Mouse (Mus musculus) MEL (cell line): ENCODE results near the gene Ipo7. TPM values are rescaled to one million over a fixed set of nuclear protein-coding genes. Genes with fewer than 3 reads are reported as not detected.
"Not testable (repeated sequence)": the region's sequence is repeated elsewhere in the genome, so short reads cannot be mapped to it uniquely, and the experiment has no call there.

Experiments used
- DNase-seq: peaks from one replicate; pipeline ENCODE4 v3.0.0; 2011; ENCODE audit warnings: low read depth, low spot score
- H3K27ac ChIP-seq: 2 replicates; pipeline ENCODE4 v1.5.1; 2012; ENCODE audit warnings: low read depth, mild to moderate bottlenecking, control low read depth, low read length, moderate library complexity; ENCODE audit not compliant: control insufficient read depth
- H3K27me3 ChIP-seq, 2 experiments: fragments of 150-350 bp in 1 of 2; sonication (generic) in 1 of 2; 2 replicates each; pipeline ENCODE4 v1.6.1; 2012; ENCODE audit warnings: low read length in 2 of 2, mild to moderate bottlenecking in 2 of 2, improper control_type of control experiment in 1 of 2, moderate library complexity in 1 of 2; ENCODE audit not compliant: insufficient read depth in 2 of 2, control insufficient read depth in 1 of 2
- H3K36me3 ChIP-seq, 2 experiments: 2 replicates each; pipeline ENCODE4 v1.6.1; 2012 to 2014; ENCODE audit warnings: low read length in 2 of 2, improper control_type of control experiment in 1 of 2, inconsistent platforms in 1 of 2, mild to moderate bottlenecking in 1 of 2; ENCODE audit not compliant: insufficient read depth in 2 of 2, control insufficient read depth in 1 of 2
- H3K4me1 ChIP-seq, 2 experiments: fragments of 150-350 bp in 1 of 2; sonication (generic) in 1 of 2; 2 replicates each; pipeline ENCODE4 v1.6.1; 2012; ENCODE audit warnings: low read length in 2 of 2, improper control_type of control experiment in 1 of 2, mild to moderate bottlenecking in 1 of 2; ENCODE audit not compliant: insufficient read depth in 2 of 2, control insufficient read depth in 1 of 2
- H3K4me3 ChIP-seq, 2 experiments: fragments of 150-350 bp in 1 of 2; sonication (generic) in 1 of 2; 2 replicates each; pipeline ENCODE4 v1.5.1; 2012; ENCODE audit warnings: low read depth in 2 of 2, low read length in 2 of 2, mild to moderate bottlenecking in 2 of 2, moderate library complexity in 2 of 2, control low read depth in 1 of 2, improper control_type of control experiment in 1 of 2; ENCODE audit not compliant: control insufficient read depth in 1 of 2, insufficient read depth in 1 of 2
- H3K79me2 ChIP-seq: 2 replicates; pipeline ENCODE4 v1.6.1; 2012; ENCODE audit warnings: mild to moderate bottlenecking, low read length, moderate library complexity; ENCODE audit not compliant: control insufficient read depth, poor library complexity, insufficient read depth
- H3K9ac ChIP-seq: 2 replicates; pipeline ENCODE4 v1.6.1; 2012; ENCODE audit warnings: low read depth, mild to moderate bottlenecking, control low read depth, low read length, moderate library complexity; ENCODE audit not compliant: control insufficient read depth, poor library complexity, severe bottlenecking
- H3K9me3 ChIP-seq: fragments of 150-350 bp; sonication (generic); replicated peaks from 2 replicates; pipeline ENCODE4 v1.6.1; 2012; ENCODE audit warnings: mild to moderate bottlenecking, low read length, improper control_type of control experiment, moderate library complexity; ENCODE audit not compliant: insufficient read depth
- BHLHE40 ChIP-seq: IDR thresholded peaks from 2 replicates; pipeline ENCODE4 v1.6.1; 2012; ENCODE audit warnings: low read depth, mild to moderate bottlenecking, inconsistent platforms, low read length, improper control_type of control experiment, borderline replicate concordance
- CHD1 ChIP-seq: IDR thresholded peaks from 2 replicates; pipeline ENCODE4 v1.6.1; 2012; ENCODE audit warnings: low read depth, mild to moderate bottlenecking, inconsistent platforms, low read length, improper control_type of control experiment
- CHD2 ChIP-seq: IDR thresholded peaks from 2 replicates; pipeline ENCODE4 v1.6.1; 2011; ENCODE audit warnings: low read length, improper control_type of control experiment
- CTCF ChIP-seq, 3 experiments: IDR thresholded peaks in 2 of 3; conservative IDR thresholded peaks in 1 of 3; 2 replicates each; pipeline ENCODE4 v1.5.1; 2011 to 2012; ENCODE audit warnings: low read length in 3 of 3, low read depth in 2 of 3, mild to moderate bottlenecking in 2 of 3, improper control_type of control experiment in 1 of 3, inconsistent platforms in 1 of 3, mixed read lengths in 1 of 3, moderate library complexity in 1 of 3; ENCODE audit not compliant: control insufficient read depth in 1 of 3, insufficient read depth in 1 of 3, poor library complexity in 1 of 3, severe bottlenecking in 1 of 3
- E2F4 ChIP-seq: IDR thresholded peaks from 2 replicates; pipeline ENCODE4 v1.6.1; 2011; ENCODE audit warnings: low read depth, low read length, improper control_type of control experiment, borderline replicate concordance
- ELF1 ChIP-seq: IDR thresholded peaks from 2 replicates; pipeline ENCODE4 v1.6.1; 2014; ENCODE audit warnings: low read depth, mild to moderate bottlenecking, inconsistent platforms, low read length, improper control_type of control experiment, moderate library complexity
- EP300 ChIP-seq, 2 experiments: IDR thresholded peaks; 2 replicates each; pipeline ENCODE4 v1.6.1; 2011; ENCODE audit warnings: improper control_type of control experiment in 2 of 2, low read length in 2 of 2, low read depth in 1 of 2, mild to moderate bottlenecking in 1 of 2
- ETS1 ChIP-seq: IDR thresholded peaks from 2 replicates; pipeline ENCODE4 v1.6.1; 2012; ENCODE audit warnings: low read depth, mild to moderate bottlenecking, inconsistent platforms, low read length, improper control_type of control experiment, moderate library complexity
- GATA1 ChIP-seq: IDR thresholded peaks from 2 replicates; pipeline ENCODE4 v1.6.1; 2011; ENCODE audit warnings: low read depth, low read length, improper control_type of control experiment
- JUND ChIP-seq: IDR thresholded peaks from 2 replicates; pipeline ENCODE4 v1.6.1; 2011; ENCODE audit warnings: low read depth, mild to moderate bottlenecking, improper control_type of control experiment, low read length
- KAT2A ChIP-seq: conservative IDR thresholded peaks from 2 replicates; pipeline ENCODE4 v1.6.1; 2012; ENCODE audit warnings: low read depth, low read length, improper control_type of control experiment, inconsistent platforms
- MAFK ChIP-seq: IDR thresholded peaks from 2 replicates; pipeline ENCODE4 v1.6.1; 2011; ENCODE audit warnings: low read depth, mild to moderate bottlenecking, low read length, improper control_type of control experiment, borderline replicate concordance
- MEF2A ChIP-seq: IDR thresholded peaks from 2 replicates; pipeline ENCODE4 v1.6.1; 2014; ENCODE audit warnings: low read depth, mild to moderate bottlenecking, inconsistent platforms, low read length, improper control_type of control experiment; ENCODE audit not compliant: poor library complexity, insufficient replicate concordance, severe bottlenecking; ENCODE audit errors: extremely low read depth
- MXI1 ChIP-seq: IDR thresholded peaks from 2 replicates; pipeline ENCODE4 v1.6.1; 2011; ENCODE audit warnings: mild to moderate bottlenecking, low read depth, low read length, improper control_type of control experiment
- MYB ChIP-seq: IDR thresholded peaks from 2 replicates; pipeline ENCODE4 v1.6.1; 2011; ENCODE audit warnings: mild to moderate bottlenecking, low read depth, low read length, improper control_type of control experiment
- POLR2AphosphoS2 ChIP-seq: IDR thresholded peaks from 2 replicates; pipeline ENCODE4 v1.6.1; 2011; ENCODE audit warnings: low read length, improper control_type of control experiment
- POLR2AphosphoS5 ChIP-seq: IDR thresholded peaks from 2 replicates; pipeline ENCODE4 v1.6.1; 2012; ENCODE audit warnings: low read depth, borderline replicate concordance, mild to moderate bottlenecking, inconsistent platforms, low read length, moderate library complexity, mixed read lengths
- SIN3A ChIP-seq: IDR thresholded peaks from 2 replicates; pipeline ENCODE4 v1.6.1; 2012; ENCODE audit warnings: low read length, improper control_type of control experiment, inconsistent platforms
- TAL1 ChIP-seq: IDR thresholded peaks from 2 replicates; pipeline ENCODE4 v1.6.1; 2012; ENCODE audit warnings: mild to moderate bottlenecking, inconsistent platforms, low read length, moderate library complexity, mixed read lengths
- TBP ChIP-seq: IDR thresholded peaks from 2 replicates; pipeline ENCODE4 v1.8.0; 2011; ENCODE audit warnings: low read depth, low read length, improper control_type of control experiment
- TCF12 ChIP-seq: IDR thresholded peaks from 2 replicates; pipeline ENCODE4 v1.6.1; 2014; ENCODE audit warnings: low read depth, mild to moderate bottlenecking, inconsistent platforms, low read length, improper control_type of control experiment, moderate library complexity
- UBTF ChIP-seq: IDR thresholded peaks from 2 replicates; pipeline ENCODE4 v1.6.1; 2012; ENCODE audit warnings: low read depth, mild to moderate bottlenecking, inconsistent platforms, low read length, improper control_type of control experiment, moderate library complexity, borderline replicate concordance; ENCODE audit not compliant: insufficient read depth
- USF1 ChIP-seq: IDR thresholded peaks from 2 replicates; pipeline ENCODE4 v1.6.1; 2014; ENCODE audit warnings: low read depth, mild to moderate bottlenecking, inconsistent platforms, low read length, improper control_type of control experiment, moderate library complexity
- USF2 ChIP-seq, 2 experiments: IDR thresholded peaks; 2 replicates each; pipeline ENCODE4 v1.6.1; 2011 to 2012; ENCODE audit warnings: improper control_type of control experiment in 2 of 2, low read length in 2 of 2, borderline replicate concordance in 1 of 2, inconsistent platforms in 1 of 2, low read depth in 1 of 2, mild to moderate bottlenecking in 1 of 2; ENCODE audit not compliant: insufficient read depth in 1 of 2
- ZKSCAN1 ChIP-seq: IDR thresholded peaks from 2 replicates; pipeline ENCODE4 v1.6.1; 2012; ENCODE audit warnings: low read depth, mild to moderate bottlenecking, inconsistent platforms, low read length, improper control_type of control experiment, moderate library complexity
- ZMIZ1 ChIP-seq: IDR thresholded peaks from 2 replicates; pipeline ENCODE4 v1.6.1; 2012; ENCODE audit warnings: low read depth, mild to moderate bottlenecking, inconsistent platforms, low read length, improper control_type of control experiment, moderate library complexity
- ZNF384 ChIP-seq: IDR thresholded peaks from 2 replicates; pipeline ENCODE4 v1.6.1; 2012; ENCODE audit warnings: low read depth, mild to moderate bottlenecking, inconsistent platforms, low read length, improper control_type of control experiment
- polyA plus RNA-seq, 2 experiments: library from polyadenylated mRNA; stranded (reverse) in 1 of 2; unstranded in 1 of 2; fragments of >175 nt in 1 of 2; fragments of >200 nt in 1 of 2; gene quantifications; 2 replicates each; pipeline versions ENCODE4 v1.2.1 to v1.2.4; 2012; ENCODE audit warnings: low replicate concordance in 2 of 2, low read depth in 1 of 2; ENCODE audit not compliant: insufficient read length in 2 of 2, insufficient read depth in 1 of 2, missing spikeins in 1 of 2
- total RNA-seq: library from RNA; depleted of rRNA; stranded (reverse); fragments of 300-350 nt; gene quantifications from 2 replicates; pipeline ENCODE4 v1.2.3, GENCODE M21; 2012

Ipo7 gene
- total and polyA plus RNA-seq, 3 experiments, result 111 to 172 (median 145) TPM

GRCm38 (mm10) chr7:110030342-110030741 is 12.3 kb downstream of the Ipo7 start (continued):
- TF ChIP-seq USF2 (IDR thresholded peaks at IDR 0.05; ENCODE audit: borderline replicate concordance in 1 of 2, insufficient read depth in 1 of 2, low read depth in 1 of 2, low read length in 2 of 2) (no peak), ZMIZ1 (no peak), E2F4 (no peak), CHD1 (no peak), BHLHE40 (no peak), JUND (no peak), UBTF (no peak), USF1 (no peak), GATA1 (0 out of 2 replicates have a peak, but pooled peaks have one; percentile 3), POLR2AphosphoS5 (no peak), TAL1 (no peak), MEF2A (no peak), ZKSCAN1 (no peak), CHD2 (no peak)

GRCm38 (mm10) chr7:110057723-110058122 is 39.6 kb downstream of the Ipo7 start:
- H3K9me3 ChIP-seq, DNase-seq: not testable (repeated sequence)
- peak; percentile 66 for TF ChIP-seq ZNF384
- TF ChIP-seq, all 39 proteins: peak for 1; not testable (repeated sequence) for 38
- H3K27me3 ChIP-seq, H3K4me3 ChIP-seq, H3K4me1 ChIP-seq, H3K9ac ChIP-seq, H3K27ac ChIP-seq: not testable (repeated sequence)
- H3K79me2 ChIP-seq, result peaks cover 11% of the 10 kb centered on the region
- peaks cover 19 to 35% of the 10 kb centered on the region in 2 experiments for H3K36me3 ChIP-seq

GRCm38 (mm10) chr7:110059092-110059785 is 41.2 kb downstream of the Ipo7 start:
- H3K36me3 ChIP-seq, result peaks cover 20 to 27% of the 10 kb centered on the region in 2 experiments
- peak overlapping the region in 1 of 2 experiments; percentile 13; a peak in 1 of 4 replicates for H3K4me3 ChIP-seq
- H3K9ac ChIP-seq, result peak overlapping the region; percentile 97
- DNase-seq, result peak; percentile 83
- peak overlapping the region; percentile 95 for H3K27ac ChIP-seq
- peaks cover 0 to 14% of the 10 kb centered on the region in 2 experiments; a peak in 2 of 4 replicates for H3K4me1 ChIP-seq
- peaks cover 24% of the 10 kb centered on the region for H3K79me2 ChIP-seq
- H3K27me3 ChIP-seq, result no peaks in the 10 kb centered on the region
- H3K9me3 ChIP-seq, result no peaks in the 10 kb centered on the region
- TF ChIP-seq CTCF (IDR thresholded peaks at IDR 0.05 in 2 of 3, conservative IDR thresholded peaks at IDR 0.05 in 1 of 3; ENCODE audit: control insufficient read depth in 1 of 3, insufficient read depth in 1 of 3, low read depth in 2 of 3, low read length in 3 of 3, poor library complexity in 1 of 3, severe bottlenecking in 1 of 3) (peak in 2 of 3 experiments; percentile 15 to 39; a peak in 4 of 6 replicates), ZNF384 (no peak), TCF12 (no peak), EP300 (IDR thresholded peaks at IDR 0.05; ENCODE audit: low read depth in 1 of 2, low read length in 2 of 2) (no peak), MAFK (no peak), ELF1 (no peak), SIN3A (no peak), POLR2AphosphoS5 (no peak), USF1 (no peak), MEF2A (no peak), ETS1 (no peak), POLR2AphosphoS2 (no peak; the same call in 1 of the 2 replicates), KAT2A (no peak), JUND (no peak), BHLHE40 (0 out of 2 replicates have a peak, but pooled peaks have one; percentile 47), MXI1 (no peak; the same call in 1 of the 2 replicates), CHD1 (no peak), TBP (no peak), MYB (no peak)
